Mouse (Mus musculus) hindbrain, embryonic 11.5 days (tissue): ENCODE measurements around the gene Tmem265. TPM values are rescaled to one million over a fixed set of nuclear protein-coding genes. Genes with fewer than 3 reads are reported as not detected.

Experiments
- ATAC-seq: fragments of 200-750 bp; cut with Nextera tagmentation; 2 replicates; pipeline ENCODE4 v1.8.0; 2017; ENCODE audit warnings: mild to moderate bottlenecking, moderate TSS enrichment, moderate library complexity; ENCODE audit not compliant: low FRiP score
- DNase-seq: peaks from one replicate; pipeline ENCODE4 v3.0.0-alpha.2; 2015; ENCODE audit warnings: low spot score
- H3K27ac ChIP-seq: fragments of 300-500 bp; sonication (generic); 2 replicates; pipeline ENCODE4 v1.5.1; 2014; ENCODE audit warnings: mild to moderate bottlenecking, low read depth, low read length
- H3K27me3 ChIP-seq: fragments of 300-500 bp; sonication (generic); 2 replicates; pipeline ENCODE4 v1.6.1; 2014; ENCODE audit warnings: mild to moderate bottlenecking, low read length, moderate library complexity, mixed read lengths; ENCODE audit not compliant: control insufficient read depth, insufficient read depth
- H3K36me3 ChIP-seq: fragments of 300-500 bp; sonication (generic); 2 replicates; pipeline ENCODE4 v1.6.1; 2014; ENCODE audit warnings: mild to moderate bottlenecking, low read length, moderate library complexity, mixed read lengths; ENCODE audit not compliant: control insufficient read depth, insufficient read depth
- H3K4me1 ChIP-seq: fragments of 300-500 bp; sonication (generic); replicated peaks from 2 replicates; pipeline ENCODE4 v1.6.1; 2014; ENCODE audit warnings: low read length, mixed read lengths; ENCODE audit not compliant: control insufficient read depth, insufficient read depth
- H3K4me2 ChIP-seq: fragments of 300-500 bp; sonication (generic); replicated peaks from 2 replicates; pipeline ENCODE4 v1.6.1; 2014; ENCODE audit warnings: mild to moderate bottlenecking, low read depth, low read length
- H3K4me3 ChIP-seq: fragments of 300-500 bp; sonication (generic); 2 replicates; pipeline ENCODE4 v1.5.1; 2014; ENCODE audit warnings: low read depth, low read length
- H3K9ac ChIP-seq: fragments of 300-500 bp; sonication (generic); 2 replicates; pipeline ENCODE4 v1.6.1; 2014; ENCODE audit warnings: low read depth, low read length
- H3K9me3 ChIP-seq: fragments of 300-500 bp; sonication (generic); 2 replicates; pipeline ENCODE4 v1.6.1; 2016; ENCODE audit warnings: low read length; ENCODE audit not compliant: control insufficient read depth
- WGBS: fragments of 180-500 bp; shearing (Covaris S2); extraction: QIAGEN DNeasy Blood & Tissue Kit; methylation state at CpG from one replicate; pipeline ENCODE4 v1.1.7; 2014; 5-methylcytosine and 5-hydroxymethylcytosine counted together
- polyA plus RNA-seq: library from polyadenylated mRNA; unstranded; fragments of >200 nt; fragmentation: Nextera tagmentation; extraction: Ambion mirVana; gene quantifications from 2 replicates; pipeline ENCODE4 v1.2.1, GENCODE M21; 2014

Tmem265 gene
- polyA plus RNA-seq, 1 experiment from 2014 or later, result 7.7 TPM

- no peak overlapping the region for H3K4me2 ChIP-seq
- no peak overlapping the region for H3K4me3 ChIP-seq
- H3K4me1 ChIP-seq, result 0 out of 2 replicates have a peak, but pooled peaks cover 4% of the 10 kb centered on the region
- H3K36me3 ChIP-seq, result peaks cover 37% of the 10 kb centered on the region
- WGBS, result 92% methylated on average over 14 of the region's 14 CpGs
- ATAC-seq, result no peak
- no peak overlapping the region for H3K27ac ChIP-seq
- no peaks in the 10 kb centered on the region for H3K9me3 ChIP-seq
- H3K27me3 ChIP-seq, result no peaks in the 10 kb centered on the region
- DNase-seq, result no peak
- H3K9ac ChIP-seq, result no peak overlapping the region
Observed at GRCm38 (mm10) chr7:127592575-127592974, 31.4 kb downstream of the Tmem265 start.

- H3K36me3 ChIP-seq, result peaks cover 43% of the 10 kb centered on the region
- 96% methylated on average over 17 of the region's 17 CpGs for WGBS
Observed at GRCm38 (mm10) chr7:127596747-127597146, 35.6 kb downstream of the Tmem265 start.

DNA sequence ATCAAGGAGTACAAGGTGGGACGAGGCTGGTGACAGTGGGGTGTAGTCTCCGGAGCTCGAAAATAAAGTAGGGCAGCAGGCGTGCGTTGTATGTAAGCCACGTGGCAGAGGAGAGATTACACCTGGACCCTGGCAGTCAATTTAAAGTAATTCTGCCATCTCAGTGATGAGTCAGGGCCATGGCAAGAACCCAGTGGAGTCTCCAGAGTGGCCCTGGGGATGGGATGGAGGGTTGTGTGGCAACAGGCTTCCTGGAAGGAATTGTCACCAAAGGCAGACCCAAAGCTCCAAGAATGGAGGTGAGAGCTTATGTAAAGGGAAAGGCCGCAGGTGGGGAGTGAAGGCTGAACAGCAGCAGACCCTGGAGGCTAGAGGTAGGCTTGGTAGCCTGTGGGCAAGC is 39.4 kb downstream of the Tmem265 start:
- no peaks in the 10 kb centered on the region for H3K9me3 ChIP-seq
- no peaks in the 10 kb centered on the region for H3K4me1 ChIP-seq
- DNase-seq, result no peak
- no peak for ATAC-seq
- no peaks in the 10 kb centered on the region for H3K27me3 ChIP-seq
- H3K9ac ChIP-seq, result no peak overlapping the region
- peaks cover 32% of the 10 kb centered on the region for H3K36me3 ChIP-seq
- 96% methylated on average over 7 of the region's 7 CpGs for WGBS
- H3K27ac ChIP-seq, result no peak overlapping the region
- H3K4me2 ChIP-seq, result no peak overlapping the region
- H3K4me3 ChIP-seq, result no peak overlapping the region

More at GRCm38 (mm10) chr7:127596747-127597146, 35.6 kb downstream of the Tmem265 start:
- Histone ChIP-seq H3K4me3 (no peak overlapping the region), H3K9ac (no peak overlapping the region), H3K9me3 (no peaks in the 10 kb centered on the region), H3K4me2 (no peak overlapping the region), H3K4me1 (no peaks in the 10 kb centered on the region), H3K27me3 (no peaks in the 10 kb centered on the region), H3K27ac (no peak overlapping the region)
- ATAC-seq (no peak), DNase-seq (no peak)

GRCm38 (mm10) chr7:127601735-127602134 is 40.5 kb downstream of the Tmem265 start:
- 81% methylated on average over 4 of the region's 4 CpGs for WGBS
- peaks cover 26% of the 10 kb centered on the region for H3K36me3 ChIP-seq
- no peak overlapping the region for H3K9ac ChIP-seq
- H3K4me3 ChIP-seq, result no peak overlapping the region
- H3K9me3 ChIP-seq, result no peaks in the 10 kb centered on the region
- H3K27ac ChIP-seq, result no peak overlapping the region
- no peak for ATAC-seq
- H3K27me3 ChIP-seq, result no peaks in the 10 kb centered on the region
- no peaks in the 10 kb centered on the region for H3K4me1 ChIP-seq
- H3K4me2 ChIP-seq, result no peak overlapping the region
- DNase-seq, result no peak

- Histone ChIP-seq H3K4me2 (no peak overlapping the region), H3K27ac (no peak overlapping the region), H3K9me3 (no peaks in the 10 kb centered on the region), H3K9ac (no peak overlapping the region), H3K36me3 (peaks cover 22% of the 10 kb centered on the region), H3K27me3 (no peaks in the 10 kb centered on the region), H3K4me3 (no peak overlapping the region), H3K4me1 (no peaks in the 10 kb centered on the region)
- DNase-seq (no peak), ATAC-seq (no peak)
- WGBS, result 91% methylated on average over 2 of the region's 2 CpGs
Observed at GRCm38 (mm10) chr7:127602903-127603302, 41.7 kb downstream of the Tmem265 start.

- Histone ChIP-seq H3K36me3 (peaks cover 16% of the 10 kb centered on the region; the same call in 1 of the 2 replicates), H3K27me3 (no peaks in the 10 kb centered on the region), H3K9me3 (no peaks in the 10 kb centered on the region), H3K27ac (no peak overlapping the region), H3K4me2 (no peak overlapping the region), H3K4me1 (no peaks in the 10 kb centered on the region), H3K9ac (no peak overlapping the region), H3K4me3 (no peak overlapping the region)
- 91% methylated on average over 10 of the region's 10 CpGs for WGBS
- DNase-seq (no peak), ATAC-seq (no peak)
Observed at GRCm38 (mm10) chr7:127604256-127604655, 43.1 kb downstream of the Tmem265 start.

DNA sequence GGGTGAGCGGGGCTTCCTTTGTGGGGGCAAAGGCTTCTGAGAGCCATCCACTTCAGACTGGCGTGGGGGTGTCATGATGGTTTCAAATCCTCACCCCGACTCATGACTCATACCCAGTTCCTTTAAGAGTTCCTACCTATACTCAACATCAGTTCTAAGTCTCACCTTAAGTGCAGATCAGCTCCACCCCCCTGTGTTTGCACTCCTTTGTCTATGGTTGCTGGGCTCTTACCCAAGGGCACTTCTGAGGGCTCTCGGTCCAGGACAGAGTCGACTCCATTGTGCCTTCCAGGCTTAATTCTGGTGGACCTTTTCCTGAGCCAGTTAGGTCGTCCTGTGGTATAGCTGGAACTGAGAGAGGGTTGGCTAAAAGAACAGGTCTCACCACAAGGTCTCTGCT is 46.0 kb downstream of the Tmem265 start:
- WGBS, result 88% methylated on average over 6 of the region's 6 CpGs
- DNase-seq (no peak), ATAC-seq (no peak)
- no peak overlapping the region for H3K4me2 ChIP-seq
- no peak overlapping the region for H3K4me3 ChIP-seq
- no peaks in the 10 kb centered on the region for H3K9me3 ChIP-seq
- H3K9ac ChIP-seq, result no peak overlapping the region
- H3K36me3 ChIP-seq, result peaks cover 34% of the 10 kb centered on the region
- H3K27ac ChIP-seq, result no peak overlapping the region
- H3K27me3 ChIP-seq, result no peaks in the 10 kb centered on the region
- H3K4me1 ChIP-seq, result no peaks in the 10 kb centered on the region

DNA sequence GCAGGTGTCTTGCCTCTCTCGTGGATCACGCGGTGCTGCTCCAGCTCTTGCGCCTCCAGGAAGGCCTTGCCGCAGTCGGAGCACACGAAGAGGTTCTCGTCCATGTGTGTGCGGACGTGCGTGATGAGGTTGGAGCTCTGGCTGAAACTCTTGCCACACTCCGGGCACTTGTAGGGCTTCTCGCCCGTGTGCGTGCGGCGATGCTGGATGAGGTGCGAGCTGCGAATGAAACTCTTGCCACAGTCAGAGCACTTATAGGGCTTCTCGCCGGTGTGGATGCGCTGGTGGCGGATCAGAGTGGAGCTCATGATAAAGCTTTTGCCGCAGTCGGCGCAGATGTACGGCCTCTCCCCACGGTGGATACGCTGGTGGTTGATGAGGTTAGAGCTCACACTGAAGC is 49.8 kb downstream of the Tmem265 start:
- WGBS, result 96% methylated on average over 29 of the region's 29 CpGs

GRCm38 (mm10) chr7:127611561-127611960 is 50.4 kb downstream of the Tmem265 start:
- 97% methylated on average over 26 of the region's 26 CpGs for WGBS
- Histone ChIP-seq H3K4me2 (no peak overlapping the region), H3K9ac (no peak overlapping the region), H3K9me3 (no peaks in the 10 kb centered on the region), H3K36me3 (peaks cover 27% of the 10 kb centered on the region), H3K4me3 (no peak overlapping the region), H3K27me3 (no peaks in the 10 kb centered on the region), H3K27ac (no peak overlapping the region), H3K4me1 (peaks cover 6% of the 10 kb centered on the region; the same call in 1 of the 2 replicates)
- ATAC-seq, result no peak
- DNase-seq, result no peak

More for the DNA sequence above, 49.8 kb downstream of the Tmem265 start:
- no peak overlapping the region for H3K4me3 ChIP-seq
- peaks cover 27% of the 10 kb centered on the region for H3K36me3 ChIP-seq
- DNase-seq (no peak), ATAC-seq (no peak)
- no peak overlapping the region for H3K9ac ChIP-seq
- no peaks in the 10 kb centered on the region for H3K9me3 ChIP-seq
- H3K4me1 ChIP-seq, result peaks cover 6% of the 10 kb centered on the region; the same call in 1 of the 2 replicates
- H3K4me2 ChIP-seq, result no peak overlapping the region
- no peaks in the 10 kb centered on the region for H3K27me3 ChIP-seq
- no peak overlapping the region for H3K27ac ChIP-seq
